Mouse (Mus musculus): ENCODE results near the gene Sap18b. TPM values are rescaled to one million over a fixed set of nuclear protein-coding genes. Genes with fewer than 3 reads are reported as not detected.
A peak's percentile ranks its signal among the peaks of the same experiment; 100 is the strongest.

Gene Sap18b
- polyA plus RNA-seq, 1 experiment from 2014 or later: 346 TPM

GRCm38 (mm10) chr8:95806461-95807191 lies 18.5 kb upstream of the Sap18b start:
- Histone ChIP-seq H3K4me2 (peak overlapping the region; percentile 87), H3K9me3 (no peaks in the 10 kb centered on the region), H3K27me3 (replicated peaks) (no peaks in the 10 kb centered on the region), H3K36me3 (no peaks in the 10 kb centered on the region), H3K4me1 (peaks cover 7% of the 10 kb centered on the region; the same call in 1 of the 2 replicates), H3K27ac (peak overlapping the region; percentile 95), H3K9ac (peak overlapping the region; percentile 99), H3K4me3 (replicated peaks) (peak overlapping the region; percentile 95)
- ATAC-seq (ENCODE audit: insufficient read depth, low FRiP score, low read depth): no peak
- WGBS: 0% methylated on average over 51 of the region's 69 CpGs

- peak within 1 kb of the TSS; percentile 95 for H3K4me3 ChIP-seq (replicated peaks)
- H3K27ac ChIP-seq: peak within 1 kb of the TSS; percentile 96
- under 1% methylated on average over 44 of the region's 44 CpGs for WGBS
- peaks cover 7% of the 10 kb centered on the region; the same call in 1 of the 2 replicates for H3K4me1 ChIP-seq
- ATAC-seq (ENCODE audit: insufficient read depth, low FRiP score, low read depth): peak; percentile 94
- no peaks in the 10 kb centered on the region for H3K27me3 ChIP-seq (replicated peaks)
- no peaks in the 10 kb centered on the region for H3K36me3 ChIP-seq
- no peaks in the 10 kb centered on the region for H3K9me3 ChIP-seq
- peak within 1 kb of the TSS; percentile 99 for H3K9ac ChIP-seq
- peak within 1 kb of the TSS; percentile 87 for H3K4me2 ChIP-seq
Observed at GRCm38 (mm10) chr8:95807331-95807843, 17.8 kb upstream of the Sap18b start, which contains the start of gene Cnot1. TSS of gene Cnot1 (minus strand) at chr8:95807464.

- peak overlapping the region; percentile 96 for H3K27ac ChIP-seq
- H3K36me3 ChIP-seq: no peaks in the 10 kb centered on the region
- ATAC-seq (ENCODE audit: insufficient read depth, low FRiP score, low read depth): peak; percentile 90
- no peaks in the 10 kb centered on the region for H3K27me3 ChIP-seq (replicated peaks)
- H3K4me1 ChIP-seq: peaks cover 7% of the 10 kb centered on the region; the same call in 1 of the 2 replicates
- H3K9me3 ChIP-seq: no peaks in the 10 kb centered on the region
- H3K4me2 ChIP-seq: peak overlapping the region; percentile 61
- peak overlapping the region; percentile 95 for H3K4me3 ChIP-seq (replicated peaks)
- 0 out of 2 replicates have a peak overlapping the region, but pooled peaks have one; percentile 26 for H3K9ac ChIP-seq
- 0% methylated on average over 20 of the region's 20 CpGs for WGBS
Observed at GRCm38 (mm10) chr8:95807861-95808260, 17.3 kb upstream of the Sap18b start.

- Histone ChIP-seq H3K4me2 (no peak overlapping the region), H3K36me3 (no peaks in the 10 kb centered on the region), H3K4me3 (replicated peaks) (no peak overlapping the region), H3K27me3 (replicated peaks) (no peaks in the 10 kb centered on the region), H3K27ac (no peak overlapping the region), H3K9me3 (no peaks in the 10 kb centered on the region), H3K9ac (no peak overlapping the region), H3K4me1 (peaks cover 7% of the 10 kb centered on the region; the same call in 1 of the 2 replicates)
- no peak for ATAC-seq (ENCODE audit: insufficient read depth, low FRiP score, low read depth)
- 76% methylated on average over 4 of the region's 4 CpGs for WGBS
Observed at GRCm38 (mm10) chr8:95808631-95809030, 16.5 kb upstream of the Sap18b start.

- Histone ChIP-seq H3K4me3 (replicated peaks) (no peak overlapping the region), H3K4me2 (no peak overlapping the region), H3K36me3 (no peaks in the 10 kb centered on the region), H3K27me3 (replicated peaks) (no peaks in the 10 kb centered on the region), H3K4me1 (peaks cover 7% of the 10 kb centered on the region; the same call in 1 of the 2 replicates), H3K9ac (no peak overlapping the region), H3K9me3 (no peaks in the 10 kb centered on the region), H3K27ac (no peak overlapping the region)
- WGBS: 71% methylated on average over 5 of the region's 5 CpGs
- no peak for ATAC-seq (ENCODE audit: insufficient read depth, low FRiP score, low read depth)
Observed at GRCm38 (mm10) chr8:95809116-95809515, 16.0 kb upstream of the Sap18b start.

GRCm38 (mm10) chr8:95810184-95810591 lies 15.0 kb upstream of the Sap18b start:
- no peak overlapping the region for H3K4me3 ChIP-seq (replicated peaks)
- H3K27ac ChIP-seq: no peak overlapping the region
- no peak overlapping the region for H3K9ac ChIP-seq
- H3K36me3 ChIP-seq: no peaks in the 10 kb centered on the region
- WGBS: 56% methylated on average over 3 of the region's 3 CpGs
- no peak for ATAC-seq (ENCODE audit: insufficient read depth, low FRiP score, low read depth)
- no peaks in the 10 kb centered on the region for H3K9me3 ChIP-seq
- peaks cover 7% of the 10 kb centered on the region; the same call in 1 of the 2 replicates for H3K4me1 ChIP-seq
- no peak overlapping the region for H3K4me2 ChIP-seq
- no peaks in the 10 kb centered on the region for H3K27me3 ChIP-seq (replicated peaks)

- 40% methylated on average over 6 of the region's 6 CpGs for WGBS
- H3K9me3 ChIP-seq: no peaks in the 10 kb centered on the region
- no peak overlapping the region for H3K4me3 ChIP-seq (replicated peaks)
- no peaks in the 10 kb centered on the region for H3K27me3 ChIP-seq (replicated peaks)
- H3K4me1 ChIP-seq: no peaks in the 10 kb centered on the region
- peak; percentile 70 for ATAC-seq (ENCODE audit: insufficient read depth, low FRiP score, low read depth)
- no peak overlapping the region for H3K4me2 ChIP-seq
- H3K27ac ChIP-seq: no peak overlapping the region
- H3K9ac ChIP-seq: no peak overlapping the region
- no peaks in the 10 kb centered on the region for H3K36me3 ChIP-seq
Observed at GRCm38 (mm10) chr8:95816044-95816708, 9.0 kb upstream of the Sap18b start.

GRCm38 (mm10) chr8:95817597-95817996 lies 7.5 kb upstream of the Sap18b start:
- 66% methylated on average over 3 of the region's 3 CpGs for WGBS
- H3K4me3 ChIP-seq (replicated peaks): no peak overlapping the region
- H3K4me2 ChIP-seq: no peak overlapping the region
- H3K27me3 ChIP-seq (replicated peaks): no peaks in the 10 kb centered on the region
- H3K9me3 ChIP-seq: no peaks in the 10 kb centered on the region
- no peak overlapping the region for H3K9ac ChIP-seq
- H3K36me3 ChIP-seq: no peaks in the 10 kb centered on the region
- no peaks in the 10 kb centered on the region for H3K4me1 ChIP-seq
- no peak for ATAC-seq (ENCODE audit: insufficient read depth, low FRiP score, low read depth)
- H3K27ac ChIP-seq: no peak overlapping the region

- H3K27me3 ChIP-seq (replicated peaks): no peaks in the 10 kb centered on the region
- no peaks in the 10 kb centered on the region for H3K4me1 ChIP-seq
- no peak overlapping the region for H3K4me2 ChIP-seq
- no peak overlapping the region for H3K27ac ChIP-seq
- no peaks in the 10 kb centered on the region for H3K9me3 ChIP-seq
- H3K9ac ChIP-seq: no peak overlapping the region
- no peak overlapping the region for H3K4me3 ChIP-seq (replicated peaks)
- WGBS: 38% methylated on average over 1 of the region's 1 CpGs
- no peak for ATAC-seq (ENCODE audit: insufficient read depth, low FRiP score, low read depth)
- H3K36me3 ChIP-seq: no peaks in the 10 kb centered on the region
Observed at GRCm38 (mm10) chr8:95818211-95818610, 6.9 kb upstream of the Sap18b start.

- no peaks in the 10 kb centered on the region for H3K27me3 ChIP-seq (replicated peaks)
- H3K4me1 ChIP-seq: no peaks in the 10 kb centered on the region
- no peak overlapping the region for H3K9ac ChIP-seq
- H3K4me3 ChIP-seq (replicated peaks): no peak overlapping the region
- H3K36me3 ChIP-seq: no peaks in the 10 kb centered on the region
- H3K9me3 ChIP-seq: no peaks in the 10 kb centered on the region
- ATAC-seq (ENCODE audit: insufficient read depth, low FRiP score, low read depth): no peak
- H3K4me2 ChIP-seq: no peak overlapping the region
- WGBS: 57% methylated on average over 6 of the region's 6 CpGs
- no peak overlapping the region for H3K27ac ChIP-seq
Observed at GRCm38 (mm10) chr8:95821266-95821665, 3.9 kb upstream of the Sap18b start.

GRCm38 (mm10) chr8:95822096-95822495 lies 3.0 kb upstream of the Sap18b start:
- Histone ChIP-seq H3K9me3 (no peaks in the 10 kb centered on the region), H3K4me3 (replicated peaks) (no peak overlapping the region), H3K27me3 (replicated peaks) (no peaks in the 10 kb centered on the region), H3K9ac (no peak overlapping the region), H3K36me3 (no peaks in the 10 kb centered on the region), H3K27ac (no peak overlapping the region), H3K4me2 (no peak overlapping the region), H3K4me1 (no peaks in the 10 kb centered on the region)
- 83% methylated on average over 5 of the region's 5 CpGs for WGBS
- ATAC-seq (ENCODE audit: insufficient read depth, low FRiP score, low read depth): no peak

GRCm38 (mm10) chr8:95822699-95823098 lies 2.4 kb upstream of the Sap18b start:
- Histone ChIP-seq H3K36me3 (no peaks in the 10 kb centered on the region), H3K4me2 (no peak overlapping the region), H3K9ac (no peak overlapping the region), H3K4me3 (replicated peaks) (no peak overlapping the region), H3K27me3 (replicated peaks) (no peaks in the 10 kb centered on the region), H3K9me3 (no peaks in the 10 kb centered on the region), H3K4me1 (no peaks in the 10 kb centered on the region), H3K27ac (no peak overlapping the region)
- no peak for ATAC-seq (ENCODE audit: insufficient read depth, low FRiP score, low read depth)
- 64% methylated on average over 3 of the region's 3 CpGs for WGBS
